In the genomic region with DNA sequence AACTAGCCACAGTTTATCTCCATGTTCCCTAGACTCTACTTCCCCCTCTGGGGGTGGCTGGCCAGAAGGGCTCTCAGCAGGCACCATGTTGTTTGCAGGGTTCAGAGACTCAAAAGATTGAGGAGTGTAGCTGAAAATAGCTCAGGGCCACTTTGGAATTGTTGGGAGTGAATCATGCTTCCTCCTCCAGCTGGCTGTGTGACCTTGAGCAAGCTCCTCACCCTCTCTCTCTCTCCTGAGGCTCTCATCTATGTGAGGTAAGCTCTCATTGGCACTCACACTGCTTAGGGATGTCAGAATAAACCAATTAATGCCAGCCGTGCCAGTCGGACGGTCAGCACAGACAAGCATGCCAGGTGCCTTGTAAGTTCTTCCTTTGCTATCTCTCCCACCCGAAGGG, we compare ENCODE assay signal across 14 mouse cellular contexts.
DNase-seq lines count a peak whose midpoint lies in the region.
"Had no signal": no experiment of that assay in that cellular context is flagged by ENCODE, and none has a peak within 500 bp of the region (broad histone marks: within the 10 kb centered on the region; RNA-seq: fewer than 3 reads in every experiment).

No protein-coding gene starts in this region.

- no peaks in the 10 kb centered on the region for H3K9me3 ChIP-seq in heart, embryonic 10.5 days
- H3K9me3 ChIP-seq: midbrain, embryonic 13.5 days had no signal

- H3K4me3 ChIP-seq in heart, embryonic 10.5 days, result no peak overlapping the region
- H3K4me3 ChIP-seq: erythroblast, embryonic 14.5 days; layer of hippocampus, adult 2 months; midbrain, embryonic 13.5 days had no signal

- intact Hi-C loops in heart, postnatal 10 days (cut with DNase I), result no loop called here

- peaks cover 78% of the 10 kb centered on the region for H3K4me1 ChIP-seq in heart, embryonic 10.5 days

- DNase-seq in heart, embryonic 10.5 days (ENCODE audit: low spot score), result no peak
- no peak for DNase-seq in heart, adult 8-10 months (ENCODE audit: low spot score)
- peak; percentile 40 for DNase-seq in R1 (ENCODE audit: low read depth, low spot score)
- DNase-seq in adrenal gland, postnatal 36 days, result peak; percentile 67 to 72
- DNase-seq in heart, postnatal 10 days, result peak; percentile 43 to 51
- no peak for DNase-seq in embryo, embryonic 11 days
- DNase-seq in spleen, postnatal 36 days (ENCODE audit: low spot score in 2 of 2), result no peak
- DNase-seq: kidney, adult 2 months; lung, postnatal 4 days; thymus, postnatal 14 days had no signal

- 50% methylated on average over 4 of the region's 4 CpGs for WGBS in heart, embryonic 10.5 days

- H3K27ac ChIP-seq in heart, embryonic 10.5 days, result peak overlapping the region; percentile 86
- H3K27ac ChIP-seq: layer of hippocampus, adult 2 months; midbrain, embryonic 13.5 days had no signal

- H3K27me3 ChIP-seq in heart, embryonic 10.5 days (ENCODE audit: insufficient read depth, poor library complexity, severe bottlenecking), result 0 out of 2 replicates have a peak, but pooled peaks cover under 1% of the 10 kb centered on the region
- H3K27me3 ChIP-seq: CH12.LX had no signal

- no peaks in the 10 kb centered on the region for H3K36me3 ChIP-seq in heart, embryonic 10.5 days
- H3K36me3 ChIP-seq: midbrain, embryonic 13.5 days had no signal

Comparison
In these comparisons a context has a peak if more than half of its experiments do, and no peak if none do; other contexts are left out.
1. DNase-seq: peak in R1 (single experiment), adrenal gland, postnatal 36 days (2 of 2) and heart, postnatal 10 days (2 of 2); none in heart, embryonic 10.5 days (single experiment), heart, adult 8-10 months (single experiment), embryo, embryonic 11 days (single experiment) and spleen, postnatal 36 days (0 of 2).